Mouse (Mus musculus): Measurements from ENCODE around the gene Lmna.

The Lmna gene

DNA sequence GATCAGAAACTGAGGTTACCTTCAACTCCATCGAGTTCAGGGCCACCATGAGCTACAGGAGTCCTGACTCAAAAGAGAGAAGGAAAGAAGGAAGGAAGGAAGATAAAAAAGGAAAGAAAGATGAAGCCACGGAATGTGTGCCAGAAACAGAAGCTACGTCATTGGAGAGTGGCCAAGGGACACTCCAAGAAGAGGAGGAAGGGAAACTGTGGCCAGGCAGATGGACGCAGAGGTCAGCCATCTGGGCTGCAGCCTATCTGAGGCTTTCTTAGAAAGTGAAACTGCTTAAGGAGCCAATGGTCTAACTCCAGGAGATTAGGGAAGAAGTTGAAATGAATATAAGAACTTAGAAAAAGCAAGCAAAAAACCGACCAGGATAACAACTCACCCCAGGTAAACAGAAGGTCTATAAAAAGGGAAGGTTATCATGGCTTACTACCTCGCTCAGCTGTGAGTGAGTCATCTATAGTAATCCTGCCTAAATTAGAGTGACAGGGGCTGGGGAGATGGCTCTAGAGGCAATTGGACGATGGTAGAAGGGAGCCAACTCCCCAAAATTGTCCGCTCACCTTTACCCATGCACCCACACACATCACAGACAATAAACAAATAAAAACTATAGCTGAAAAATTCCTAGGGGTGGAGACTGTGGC, 63.2 kb downstream of the Lmna start:
- no peak for DNase-seq (ENCODE audit: low spot score in 2 of 2)

- DNase-seq (ENCODE audit: low spot score in 2 of 2): no peak
Observed at GRCm38 (mm10) chr3:88442888-88443287, 66.9 kb downstream of the Lmna start.

DNA sequence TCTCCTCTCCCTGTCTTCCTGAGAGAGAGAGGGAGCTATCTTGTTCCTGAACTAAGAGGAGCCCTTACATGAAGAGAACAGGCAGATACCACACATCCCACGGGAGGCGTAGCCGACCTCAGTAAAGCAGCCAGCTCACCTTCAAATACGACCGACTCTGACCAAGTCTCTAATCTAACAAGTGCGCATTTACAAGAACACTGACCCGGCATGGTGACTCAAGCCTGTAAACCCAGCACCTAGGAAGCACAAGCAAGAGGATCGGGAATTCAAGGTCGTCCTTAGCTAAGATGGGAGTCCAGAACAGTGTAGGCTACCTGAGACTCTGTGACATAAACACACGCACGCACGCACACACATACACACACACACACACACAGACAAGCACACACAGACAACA, 67.3 kb downstream of the Lmna start:
- no peak for DNase-seq (ENCODE audit: low spot score in 2 of 2)

- peak in 1 of 2 experiments; percentile 35 for DNase-seq (ENCODE audit: low spot score in 2 of 2)
Observed at GRCm38 (mm10) chr3:88440500-88441381, 69.0 kb downstream of the Lmna start.

DNA sequence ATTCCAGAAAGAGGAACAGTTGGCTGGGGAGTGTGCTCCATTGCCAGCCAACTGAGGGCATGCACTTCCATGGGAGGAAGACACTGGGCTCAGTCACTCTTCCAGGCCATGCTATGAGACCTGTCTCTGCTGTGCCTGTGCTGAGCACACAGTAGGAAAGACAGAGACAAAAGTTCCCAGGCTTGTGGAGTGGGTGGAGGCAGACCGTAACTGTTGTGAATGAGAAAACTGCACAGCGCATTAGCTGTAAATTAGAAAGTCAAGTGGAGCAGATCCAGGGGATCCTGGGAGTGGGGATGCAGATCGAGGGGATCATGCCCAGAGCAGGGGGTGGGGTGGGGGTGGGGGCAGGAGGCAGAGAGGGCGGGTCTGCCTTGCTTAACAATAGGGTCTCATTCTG, 70.2 kb downstream of the Lmna start:
- no peak for DNase-seq (ENCODE audit: low spot score in 2 of 2)

DNA sequence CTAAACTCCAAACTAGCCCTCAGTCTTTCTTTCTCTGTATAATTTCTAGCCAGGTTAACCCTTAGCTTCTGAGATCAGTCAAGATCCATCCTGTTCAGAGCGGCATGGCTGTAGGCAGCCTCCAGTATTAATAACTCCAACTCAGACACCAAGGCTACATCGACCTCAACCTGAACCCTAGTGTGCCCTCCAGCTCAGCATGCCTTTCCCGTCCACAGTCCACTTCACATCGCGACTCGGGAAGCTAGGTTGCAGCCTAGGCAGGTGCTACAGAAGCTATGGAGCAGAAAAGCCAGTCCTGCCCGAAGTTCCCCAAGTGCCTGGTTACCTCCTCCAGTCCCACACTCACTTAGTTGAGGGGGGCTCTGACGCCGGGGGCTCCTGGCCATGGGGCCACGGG, 72.3 kb downstream of the Lmna start:
- no peak for DNase-seq (ENCODE audit: low spot score in 2 of 2)

- peak in 1 of 2 experiments; percentile 38 for DNase-seq (ENCODE audit: low spot score in 2 of 2)
Observed at GRCm38 (mm10) chr3:88436395-88437201, 73.2 kb downstream of the Lmna start.

GRCm38 (mm10) chr3:88435515-88435914, 74.2 kb downstream of the Lmna start:
- DNase-seq (ENCODE audit: low spot score in 2 of 2): peak; percentile 27 to 63

Data from frontal cortex, postnatal 25 days (tissue).